Mouse (Mus musculus) myocyte (in vitro differentiated cells): ENCODE results near the gene Lrrc66. TPM values are rescaled to one million over a fixed set of nuclear protein-coding genes. Genes with fewer than 3 reads are reported as not detected.

Experiments
- H3K27me3 ChIP-seq: one replicate; pipeline ENCODE4 v1.6.1; 2011; ENCODE audit not compliant: control insufficient read depth, insufficient read depth, insufficient read length
- H3K36me3 ChIP-seq: one replicate; pipeline ENCODE4 v1.6.1; 2011; ENCODE audit not compliant: control insufficient read depth, insufficient read depth
- H3K4me2 ChIP-seq: one replicate; pipeline ENCODE4 v1.6.1; 2011; ENCODE audit warnings: low read depth, control low read depth
- H3K4me3 ChIP-seq: one replicate; pipeline ENCODE4 v1.5.1; 2011; ENCODE audit warnings: mild to moderate bottlenecking, control low read depth, moderate library complexity
- H3K79me2 ChIP-seq: one replicate; pipeline ENCODE4 v1.6.1; 2011; ENCODE audit not compliant: control insufficient read depth, insufficient read depth
- H3ac ChIP-seq: one replicate; pipeline ENCODE4 v1.6.1; 2011; ENCODE audit not compliant: control insufficient read depth, insufficient read length
- CEBPB ChIP-seq: IDR thresholded peaks from 2 replicates; pipeline ENCODE4 v1.6.1; 2011; ENCODE audit warnings: mild to moderate bottlenecking, moderate library complexity; ENCODE audit not compliant: poor library complexity, insufficient read depth, severe bottlenecking
- E2F4 ChIP-seq: IDR thresholded peaks from one replicate; pipeline ENCODE4 v1.6.1; 2011; ENCODE audit warnings: mild to moderate bottlenecking, control low read depth, moderate library complexity; ENCODE audit not compliant: insufficient read depth
- MAX ChIP-seq: IDR thresholded peaks from one replicate; pipeline ENCODE4 v1.6.1; 2011; ENCODE audit warnings: low read depth, mild to moderate bottlenecking, control low read depth
- MYOD1 ChIP-seq, 3 experiments: IDR thresholded peaks; one replicate each; pipeline ENCODE4 v1.6.1; 2011; ENCODE audit warnings: control low read depth in 2 of 3, low read depth in 2 of 3, mild to moderate bottlenecking in 2 of 3, moderate library complexity in 1 of 3; ENCODE audit not compliant: insufficient read length in 2 of 3, control insufficient read depth in 1 of 3
- MYOG ChIP-seq, 3 experiments: IDR thresholded peaks; one replicate each; pipeline ENCODE4 v1.6.1; 2011; ENCODE audit warnings: control low read depth in 2 of 3, low read depth in 2 of 3, mild to moderate bottlenecking in 2 of 3; ENCODE audit not compliant: insufficient read length in 2 of 3, control insufficient read depth in 1 of 3, insufficient read depth in 1 of 3
- POLR2A ChIP-seq: IDR thresholded peaks from one replicate; pipeline ENCODE4 v1.6.1; 2011; ENCODE audit warnings: low read depth, mild to moderate bottlenecking, control low read depth, moderate library complexity; ENCODE audit not compliant: insufficient read length
- POLR2AphosphoS2 ChIP-seq: IDR thresholded peaks from one replicate; pipeline ENCODE4 v1.6.1; 2011; ENCODE audit warnings: low read depth, control low read depth; ENCODE audit not compliant: insufficient read length
- REST ChIP-seq: IDR thresholded peaks from one replicate; pipeline ENCODE4 v1.6.1; 2011; ENCODE audit warnings: mild to moderate bottlenecking, control low read depth, moderate library complexity; ENCODE audit not compliant: insufficient read depth, insufficient read length
- SRF ChIP-seq: IDR thresholded peaks from one replicate; pipeline ENCODE4 v1.6.1; 2011; ENCODE audit warnings: low read depth; ENCODE audit not compliant: control insufficient read depth, insufficient read length
- TCF12 ChIP-seq: IDR thresholded peaks from one replicate; pipeline ENCODE4 v1.6.1; 2011; ENCODE audit warnings: mild to moderate bottlenecking, control low read depth; ENCODE audit not compliant: poor library complexity, insufficient read depth, severe bottlenecking
- TCF3 ChIP-seq: IDR thresholded peaks from one replicate; pipeline ENCODE4 v1.6.1; 2011; ENCODE audit warnings: low read depth, control low read depth; ENCODE audit not compliant: insufficient read length
- USF1 ChIP-seq: IDR thresholded peaks from one replicate; pipeline ENCODE4 v1.6.1; 2011; ENCODE audit warnings: low read depth, mild to moderate bottlenecking, control low read depth, moderate library complexity
- polyA plus RNA-seq: library from polyadenylated mRNA; unstranded; fragments of >200 nt; fragmentation: generic; extraction: Trizol; gene quantifications from one replicate; pipeline ENCODE4 v1.2.1, GENCODE M21; 2012; ENCODE audit warnings: missing spikeins

Gene Lrrc66
- polyA plus RNA-seq, 1 experiment: not detected

DNA sequence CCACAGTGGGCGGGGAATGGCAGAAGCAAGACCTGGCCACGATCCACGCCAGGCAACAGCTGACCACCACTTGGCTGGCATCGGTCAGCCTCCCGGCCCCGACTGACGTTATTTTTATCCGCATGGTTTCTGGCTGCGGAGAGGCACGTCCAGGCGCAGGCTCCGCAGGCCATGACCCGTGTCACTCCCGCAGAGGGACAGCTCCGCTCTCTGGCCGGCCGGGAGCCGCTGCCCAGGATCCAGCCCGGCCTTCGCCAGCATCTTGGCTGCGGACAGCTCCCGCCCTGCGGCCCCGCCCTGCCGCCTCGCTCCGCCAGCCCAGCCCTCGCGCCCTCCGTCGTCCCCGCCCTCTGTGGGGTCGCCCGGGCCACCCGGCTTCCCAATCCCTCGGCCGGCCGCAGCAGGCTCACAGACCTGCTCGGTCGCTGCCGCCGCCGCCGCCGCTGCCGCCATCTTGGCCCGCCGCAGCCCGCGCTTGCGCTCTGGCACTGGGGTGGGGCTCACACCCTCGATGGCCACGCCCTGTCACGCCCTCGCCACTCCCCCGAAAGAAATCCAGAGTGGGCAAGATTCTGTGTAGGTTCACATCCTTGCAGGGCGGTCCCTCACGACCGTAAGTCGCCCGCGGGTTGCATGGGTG is 15.1 kb upstream of the Lrrc66 start, which contains the start of gene Sgcb:
Gene Sgcb, minus strand, starts transcription at position 530 of the 640 bp plus-strand sequence.
- peak within 1 kb of the TSS; percentile 75 for H3K4me2 ChIP-seq
- peaks cover 20% of the 10 kb centered on the region for H3K27me3 ChIP-seq
- H3ac ChIP-seq: peak within 1 kb of the TSS; percentile 21
- peak within 1 kb of the TSS; percentile 28 for H3K4me3 ChIP-seq
- peak; percentile 82 for TF ChIP-seq POLR2AphosphoS2
- peak; percentile 87 to 96 (median 93) for TF ChIP-seq MYOG (IDR thresholded peaks at IDR 0.05; ENCODE audit: control insufficient read depth in 1 of 3, insufficient read depth in 1 of 3, insufficient read length in 2 of 3, low read depth in 2 of 3)
- TF ChIP-seq USF1: no peak
- peak; percentile 49 for TF ChIP-seq TCF12
- no peak for TF ChIP-seq MAX
- no peak for TF ChIP-seq CEBPB
- no peak for TF ChIP-seq SRF
- TF ChIP-seq TCF3: peak; percentile 69
- peak; percentile 16 for TF ChIP-seq REST
- peak in 2 of 3 experiments; percentile 94 to 96 for TF ChIP-seq MYOD1 (IDR thresholded peaks at IDR 0.05; ENCODE audit: control insufficient read depth in 1 of 3, insufficient read length in 2 of 3, low read depth in 2 of 3)
- no peak for TF ChIP-seq E2F4
- peak; percentile 89 for TF ChIP-seq POLR2A
- peaks cover 9% of the 10 kb centered on the region for H3K79me2 ChIP-seq
- H3K36me3 ChIP-seq: no peaks in the 10 kb centered on the region

DNA sequence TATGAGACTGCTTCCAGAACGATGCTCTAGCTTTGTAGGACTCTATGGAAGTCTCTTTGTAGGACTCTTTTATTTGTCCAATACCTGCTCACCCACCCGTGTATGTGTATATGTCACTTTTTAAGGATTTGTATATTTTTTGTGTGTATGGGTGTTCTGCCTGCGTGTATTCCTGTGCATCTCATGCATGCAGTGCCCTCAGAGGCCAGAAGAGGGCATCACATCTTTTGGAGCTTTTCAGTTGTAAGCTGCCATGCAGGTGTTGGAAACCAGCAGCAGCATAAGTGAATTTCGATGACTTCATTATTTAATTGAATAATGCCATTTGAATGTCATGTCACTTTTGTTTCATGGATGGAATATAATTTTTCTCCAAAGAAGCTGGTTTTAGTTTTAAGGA is 9.8 kb upstream of the Lrrc66 start:
- H3K79me2 ChIP-seq: peaks cover 9% of the 10 kb centered on the region
- H3K4me3 ChIP-seq: no peak overlapping the region
- no peak overlapping the region for H3K4me2 ChIP-seq
- no peaks in the 10 kb centered on the region for H3K27me3 ChIP-seq
- TF ChIP-seq MAX (no peak), POLR2A (no peak), TCF3 (no peak), MYOG (IDR thresholded peaks at IDR 0.05; ENCODE audit: control insufficient read depth in 1 of 3, insufficient read depth in 1 of 3, insufficient read length in 2 of 3, low read depth in 2 of 3) (no peak), SRF (no peak), USF1 (no peak), MYOD1 (IDR thresholded peaks at IDR 0.05; ENCODE audit: control insufficient read depth in 1 of 3, insufficient read length in 2 of 3, low read depth in 2 of 3) (no peak), E2F4 (no peak), POLR2AphosphoS2 (no peak), CEBPB (no peak), TCF12 (no peak), REST (no peak)
- no peak overlapping the region for H3ac ChIP-seq
- H3K36me3 ChIP-seq: no peaks in the 10 kb centered on the region

DNA sequence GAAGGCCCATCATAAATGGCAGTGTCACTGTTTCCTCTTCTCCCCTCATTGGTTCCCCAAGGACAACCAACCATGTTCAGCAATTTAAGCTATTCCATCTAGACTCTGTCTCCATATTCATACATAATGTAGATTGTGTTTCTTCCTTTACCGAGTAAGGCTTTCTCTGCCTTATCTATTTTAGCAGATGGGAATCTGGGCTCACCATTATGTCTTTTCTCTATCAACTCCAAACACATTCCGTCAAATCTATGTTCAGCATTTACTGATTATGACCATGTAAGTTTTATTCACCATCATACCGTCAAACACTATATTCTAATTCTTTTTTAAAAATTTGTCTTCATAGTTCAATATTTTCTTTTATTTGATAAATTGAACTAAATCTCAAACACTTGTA is 8.7 kb upstream of the Lrrc66 start:
- H3K4me2 ChIP-seq: no peak overlapping the region
- H3K4me3 ChIP-seq: no peak overlapping the region
- no peaks in the 10 kb centered on the region for H3K36me3 ChIP-seq
- peaks cover 2% of the 10 kb centered on the region for H3K79me2 ChIP-seq
- no peak overlapping the region for H3ac ChIP-seq
- no peaks in the 10 kb centered on the region for H3K27me3 ChIP-seq
- no peak for TF ChIP-seq E2F4
- TF ChIP-seq USF1: no peak
- no peak for TF ChIP-seq MYOD1 (IDR thresholded peaks at IDR 0.05; ENCODE audit: control insufficient read depth in 1 of 3, insufficient read length in 2 of 3, low read depth in 2 of 3)
- no peak for TF ChIP-seq CEBPB
- TF ChIP-seq TCF3: no peak
- TF ChIP-seq MAX: no peak
- no peak for TF ChIP-seq MYOG (IDR thresholded peaks at IDR 0.05; ENCODE audit: control insufficient read depth in 1 of 3, insufficient read depth in 1 of 3, insufficient read length in 2 of 3, low read depth in 2 of 3)
- no peak for TF ChIP-seq POLR2A
- no peak for TF ChIP-seq SRF
- no peak for TF ChIP-seq REST
- TF ChIP-seq POLR2AphosphoS2: no peak
- no peak for TF ChIP-seq TCF12

DNA sequence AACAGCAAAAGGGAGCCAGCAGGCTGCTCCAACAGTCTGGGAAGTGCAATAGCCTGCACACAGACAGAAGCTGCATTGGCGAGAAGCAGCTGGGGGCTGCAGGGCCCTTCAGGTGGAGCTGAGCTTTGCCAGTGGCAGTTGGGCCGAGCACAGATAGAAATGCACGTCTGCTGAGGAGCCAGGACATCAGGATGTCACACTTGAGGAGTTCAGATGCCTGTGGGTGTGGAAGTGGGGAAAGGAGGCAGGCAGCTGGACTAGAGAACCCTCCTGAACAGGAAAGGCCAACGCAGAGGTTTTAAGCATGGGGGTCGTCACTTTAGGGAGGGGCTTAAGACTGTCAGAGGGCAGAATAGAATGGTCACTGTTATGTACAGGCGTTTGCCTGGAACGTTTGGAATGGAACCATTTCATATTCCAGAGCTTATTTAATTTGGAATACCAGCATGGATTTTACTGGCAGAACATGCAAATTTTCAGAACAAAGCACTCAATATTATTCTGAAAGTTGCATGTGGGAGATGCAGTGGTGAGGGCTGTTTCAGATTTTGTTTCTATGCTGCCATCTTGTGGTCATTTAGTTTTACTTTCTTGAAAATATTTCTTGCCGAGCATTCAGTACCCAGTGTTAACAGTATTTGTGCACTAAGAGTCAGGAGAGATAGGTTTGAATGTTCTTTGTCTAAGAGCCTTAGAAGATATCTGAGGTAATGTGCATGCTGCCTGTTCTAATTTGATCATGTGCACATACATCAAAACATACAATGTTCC is 5.2 kb upstream of the Lrrc66 start:
- H3K36me3 ChIP-seq: peaks cover 21% of the 10 kb centered on the region
- no peak overlapping the region for H3K4me3 ChIP-seq
- no peaks in the 10 kb centered on the region for H3K27me3 ChIP-seq
- H3K79me2 ChIP-seq: no peaks in the 10 kb centered on the region
- no peak overlapping the region for H3K4me2 ChIP-seq
- TF ChIP-seq USF1 (no peak), SRF (no peak), MYOD1 (IDR thresholded peaks at IDR 0.05; ENCODE audit: control insufficient read depth in 1 of 3, insufficient read length in 2 of 3, low read depth in 2 of 3) (no peak), E2F4 (no peak), TCF3 (no peak), POLR2A (no peak)
- H3ac ChIP-seq: no peak overlapping the region
